Mouse (Mus musculus): ENCODE measurements around the gene Lmntd2.

GRCm38 (mm10) chr7:141226535-141226934 is 12.7 kb upstream of the Lmntd2 start:
- TF ChIP-seq CTCF (IDR thresholded peaks at IDR 0.05; ENCODE audit: control insufficient read depth, insufficient read depth, insufficient read length) (no peak), USF1 (IDR thresholded peaks at IDR 0.05; ENCODE audit: low read depth) (no peak), MAX (IDR thresholded peaks at IDR 0.05) (no peak), CEBPB (IDR thresholded peaks at IDR 0.05; ENCODE audit: low read depth) (no peak), MYOD1 (IDR thresholded peaks at IDR 0.05; ENCODE audit: control insufficient read depth, insufficient read length, low read depth) (no peak), MYOG (IDR thresholded peaks at IDR 0.05; ENCODE audit: control insufficient read depth, extremely low read depth, insufficient read length) (no peak), FOSL1 (IDR thresholded peaks at IDR 0.05; ENCODE audit: insufficient read depth, low read length, poor library complexity, severe bottlenecking) (no peak)

Data from C2C12 (cell line).